Mouse (Mus musculus) bone marrow, adult 2 months (tissue): ENCODE measurements at regions not wholly inside any gene's neighbourhood (a gene's known extent, or its start where the extent isn't known, plus 50 kb on each side); places are given as distances from the start of the nearest gene placed in this dataset.

Source experiments
- CTCF ChIP-seq: fragments of 200-500 bp; IDR thresholded peaks from 2 replicates; pipeline ENCODE4 v1.5.1; 2011; ENCODE audit warnings: low read length, control low read depth; ENCODE audit not compliant: control insufficient read depth, insufficient read depth
- POLR2A ChIP-seq: fragments of 200-500 bp; IDR thresholded peaks from 2 replicates; pipeline ENCODE4 v1.6.1; 2011; ENCODE audit warnings: low read depth, mild to moderate bottlenecking, control low read depth, low read length, borderline replicate concordance; ENCODE audit not compliant: control insufficient read depth

- TF ChIP-seq CTCF, result no peak
- no peak for TF ChIP-seq POLR2A
Observed at GRCm38 (mm10) chr10:120552341-120553096, 76.2 kb upstream of the Hmga2 start.
